Mouse (Mus musculus): ENCODE results near the gene Zfp467.

- no peak for TF ChIP-seq POLR2A (IDR thresholded peaks at IDR 0.05; ENCODE audit: borderline replicate concordance, low read depth, low read length)
- no peak for TF ChIP-seq CTCF (IDR thresholded peaks at IDR 0.05; ENCODE audit: low read depth, low read length)
Observed at GRCm38 (mm10) chr6:48435111-48435510, 10.5 kb downstream of the Zfp467 start.
